Mouse (Mus musculus): ENCODE results near the gene Zdhhc20. TPM values are rescaled to one million over a fixed set of nuclear protein-coding genes. Genes with fewer than 3 reads are reported as not detected.
"Not testable (repeated sequence)": the region's sequence is repeated elsewhere in the genome, so short reads cannot be mapped to it uniquely, and the experiment has no call there.

The Zdhhc20 gene
- polyA plus RNA-seq, 1 experiment from 2014 or later, result 33.8 TPM

DNA sequence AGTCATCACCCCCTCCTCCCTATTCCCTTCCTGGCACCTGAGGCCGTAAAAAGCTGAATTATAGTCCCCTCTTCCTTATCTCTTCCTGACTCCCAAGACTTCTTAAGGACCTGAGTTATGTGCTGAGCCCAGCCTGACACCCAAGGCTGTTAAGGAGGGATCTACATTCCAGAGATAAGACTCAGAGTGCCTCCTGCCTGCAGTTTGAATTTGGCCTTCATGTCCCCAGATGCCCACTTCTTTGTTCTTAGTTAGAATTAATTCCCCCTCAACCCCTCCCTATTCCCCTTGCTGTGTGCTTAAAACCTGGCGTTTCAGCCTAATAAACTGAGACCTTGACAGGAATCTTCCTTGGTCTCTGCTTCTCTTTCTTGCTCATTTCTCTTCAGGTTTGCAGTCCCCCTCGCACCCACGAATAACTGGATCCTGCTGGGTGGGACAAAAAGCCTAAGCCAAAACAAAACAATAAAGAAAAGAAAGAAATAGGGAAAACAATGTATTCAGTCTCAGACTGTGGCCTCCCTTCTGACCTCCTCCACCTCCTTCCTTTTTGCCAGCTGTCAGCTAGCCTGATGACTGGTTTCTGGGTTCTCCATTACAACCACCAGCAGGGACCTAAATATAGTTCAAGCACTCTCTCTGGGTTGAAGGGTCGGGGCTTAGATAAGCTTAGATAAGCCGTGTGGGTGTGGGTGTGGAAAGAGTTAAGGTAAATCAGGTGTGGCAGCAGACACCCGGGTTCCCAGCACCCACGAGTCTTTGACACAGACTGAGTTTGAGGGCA is 6.2 kb upstream of the Zdhhc20 start:
- H3K4me3 ChIP-seq (ENCODE audit: low read length); H3K27me3 ChIP-seq (replicated peaks; ENCODE audit: control insufficient read depth, insufficient read depth, low read length); H3K27ac ChIP-seq (ENCODE audit: low read depth, low read length); H3K36me3 ChIP-seq (ENCODE audit: control insufficient read depth, insufficient read depth, low read length); ATAC-seq; H3K9me3 ChIP-seq (ENCODE audit: control insufficient read depth, low read length); H3K4me1 ChIP-seq (ENCODE audit: control insufficient read depth, insufficient read depth, low read depth, low read length); H3K4me2 ChIP-seq (ENCODE audit: low read length); H3K9ac ChIP-seq (ENCODE audit: low read depth, low read length): not testable (repeated sequence)
- 49% methylated on average over 8 of the region's 8 CpGs for WGBS

DNA sequence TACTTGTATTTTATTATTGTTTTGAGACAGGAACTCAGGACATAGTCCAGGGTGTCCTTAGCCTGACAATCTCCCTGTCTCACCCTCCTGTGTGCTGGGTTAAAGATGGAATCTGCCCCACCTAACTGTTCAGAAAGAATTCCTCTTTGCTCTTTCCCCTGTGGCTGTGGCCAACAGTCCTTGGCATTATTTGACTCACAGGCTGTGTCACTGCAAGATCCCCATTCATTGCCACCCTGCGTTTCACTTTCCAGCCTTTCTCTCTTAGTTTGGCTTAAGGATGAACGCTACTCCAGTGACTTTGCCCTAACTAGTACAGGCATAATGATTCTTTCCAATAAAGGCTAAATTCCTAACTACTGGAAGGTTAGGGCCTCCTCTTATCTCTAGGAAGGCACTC is 4.3 kb upstream of the Zdhhc20 start:
- ATAC-seq, result no peak
- Histone ChIP-seq H3K9ac (ENCODE audit: low read depth, low read length) (no peak overlapping the region), H3K4me2 (ENCODE audit: low read length) (no peak overlapping the region), H3K4me1 (ENCODE audit: control insufficient read depth, insufficient read depth, low read depth, low read length) (no peaks in the 10 kb centered on the region), H3K27ac (ENCODE audit: low read depth, low read length) (no peak overlapping the region), H3K4me3 (ENCODE audit: low read length) (no peak overlapping the region), H3K9me3 (ENCODE audit: control insufficient read depth, low read length) (no peaks in the 10 kb centered on the region), H3K36me3 (ENCODE audit: control insufficient read depth, insufficient read depth, low read length) (no peaks in the 10 kb centered on the region), H3K27me3 (replicated peaks; ENCODE audit: control insufficient read depth, insufficient read depth, low read length) (no peaks in the 10 kb centered on the region)
- 95% methylated on average over 2 of the region's 2 CpGs for WGBS

DNA sequence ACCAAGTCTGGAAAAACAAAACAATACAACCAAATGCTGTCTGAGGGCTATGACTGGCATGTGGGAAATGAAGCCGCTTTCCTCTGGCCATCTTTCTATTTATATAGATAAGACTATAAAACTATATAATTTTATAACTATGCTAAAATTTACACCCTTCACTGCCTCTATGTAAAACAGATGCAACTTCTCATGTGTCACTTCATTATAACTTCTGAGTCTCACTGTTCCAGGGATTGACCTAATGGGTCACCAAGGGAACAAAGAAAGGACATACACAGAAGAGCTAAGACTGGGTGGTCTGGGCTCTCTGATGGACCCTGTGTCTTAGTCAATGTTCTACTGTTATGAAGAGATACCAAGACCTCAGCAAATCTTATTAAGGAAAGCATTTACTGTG is 2.9 kb upstream of the Zdhhc20 start:
- WGBS, result 100% methylated on average over 1 of the region's 1 CpGs
- Histone ChIP-seq H3K4me3 (ENCODE audit: low read length) (no peak overlapping the region), H3K4me2 (ENCODE audit: low read length) (no peak overlapping the region), H3K36me3 (ENCODE audit: control insufficient read depth, insufficient read depth, low read length) (no peaks in the 10 kb centered on the region), H3K4me1 (ENCODE audit: control insufficient read depth, insufficient read depth, low read depth, low read length) (peaks cover 11% of the 10 kb centered on the region), H3K27me3 (replicated peaks; ENCODE audit: control insufficient read depth, insufficient read depth, low read length) (no peaks in the 10 kb centered on the region), H3K9me3 (ENCODE audit: control insufficient read depth, low read length) (no peaks in the 10 kb centered on the region), H3K27ac (ENCODE audit: low read depth, low read length) (no peak overlapping the region), H3K9ac (ENCODE audit: low read depth, low read length) (no peak overlapping the region)
- no peak for ATAC-seq

DNA sequence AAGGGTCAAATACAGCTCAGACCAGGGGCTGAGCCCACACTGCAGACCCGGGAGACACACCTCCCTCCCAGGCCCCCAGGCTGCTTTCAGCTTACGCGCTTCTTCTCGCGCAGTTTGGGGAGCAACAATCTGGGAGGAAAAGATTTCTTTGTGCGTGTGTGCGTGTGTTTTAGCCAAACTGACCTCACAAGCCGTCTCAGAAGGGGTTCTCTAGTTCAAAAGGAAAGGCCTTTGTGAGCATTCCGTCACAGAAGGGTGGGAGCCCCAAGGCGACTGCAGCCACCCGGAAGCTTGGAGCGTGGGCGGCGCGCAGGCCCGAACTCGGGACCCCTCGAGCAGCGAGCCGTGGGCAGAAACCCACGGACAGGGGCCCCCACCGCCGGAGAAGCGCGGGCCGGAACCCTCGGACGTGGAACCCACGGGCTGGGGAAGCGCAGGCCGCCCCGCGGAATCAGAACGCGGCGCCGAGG is 500 bp downstream of the Zdhhc20 start:
- Histone ChIP-seq H3K4me2 (ENCODE audit: low read length) (peak overlapping the region; percentile 67), H3K27ac (ENCODE audit: low read depth, low read length) (peak overlapping the region; percentile 91), H3K9me3 (ENCODE audit: control insufficient read depth, low read length) (no peaks in the 10 kb centered on the region), H3K36me3 (ENCODE audit: control insufficient read depth, insufficient read depth, low read length) (no peaks in the 10 kb centered on the region), H3K4me3 (ENCODE audit: low read length) (peak overlapping the region; percentile 95), H3K27me3 (replicated peaks; ENCODE audit: control insufficient read depth, insufficient read depth, low read length) (no peaks in the 10 kb centered on the region), H3K9ac (ENCODE audit: low read depth, low read length) (peak overlapping the region; percentile 96), H3K4me1 (ENCODE audit: control insufficient read depth, insufficient read depth, low read depth, low read length) (peaks cover 22% of the 10 kb centered on the region)
- ATAC-seq, result peak; percentile 41; the same call in 1 of the 2 replicates
- WGBS, result under 1% methylated on average over 29 of the region's 37 CpGs

DNA sequence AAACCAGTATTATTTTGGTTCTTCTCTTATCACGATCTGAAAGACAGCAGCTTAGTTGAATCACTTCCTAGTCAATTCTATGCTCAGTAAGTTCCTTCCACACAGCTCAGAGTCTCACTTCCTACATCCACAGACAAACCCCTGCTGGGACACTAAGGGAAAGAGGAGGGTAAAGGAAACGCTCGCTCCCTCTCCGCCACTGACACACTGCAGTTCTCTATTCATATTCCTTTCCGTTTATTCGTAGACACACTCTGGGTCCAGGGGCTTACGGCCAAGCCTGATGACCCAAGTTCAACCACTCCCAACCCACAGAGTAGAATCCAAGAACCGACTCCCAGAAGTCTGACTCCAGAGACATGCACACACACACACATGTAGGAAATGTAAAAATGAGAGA is 2.9 kb downstream of the Zdhhc20 start:
- no peaks in the 10 kb centered on the region for H3K9me3 ChIP-seq (ENCODE audit: control insufficient read depth, low read length)
- no peak for ATAC-seq
- no peak overlapping the region for H3K9ac ChIP-seq (ENCODE audit: low read depth, low read length)
- no peak overlapping the region for H3K4me3 ChIP-seq (ENCODE audit: low read length)
- H3K36me3 ChIP-seq (ENCODE audit: control insufficient read depth, insufficient read depth, low read length), result no peaks in the 10 kb centered on the region
- no peak overlapping the region for H3K27ac ChIP-seq (ENCODE audit: low read depth, low read length)
- peak overlapping the region; percentile 21; the same call in 1 of the 2 replicates for H3K4me2 ChIP-seq (ENCODE audit: low read length)
- WGBS, result 66% methylated on average over 8 of the region's 8 CpGs
- H3K27me3 ChIP-seq (replicated peaks; ENCODE audit: control insufficient read depth, insufficient read depth, low read length), result no peaks in the 10 kb centered on the region
- H3K4me1 ChIP-seq (ENCODE audit: control insufficient read depth, insufficient read depth, low read depth, low read length), result peaks cover 24% of the 10 kb centered on the region

DNA sequence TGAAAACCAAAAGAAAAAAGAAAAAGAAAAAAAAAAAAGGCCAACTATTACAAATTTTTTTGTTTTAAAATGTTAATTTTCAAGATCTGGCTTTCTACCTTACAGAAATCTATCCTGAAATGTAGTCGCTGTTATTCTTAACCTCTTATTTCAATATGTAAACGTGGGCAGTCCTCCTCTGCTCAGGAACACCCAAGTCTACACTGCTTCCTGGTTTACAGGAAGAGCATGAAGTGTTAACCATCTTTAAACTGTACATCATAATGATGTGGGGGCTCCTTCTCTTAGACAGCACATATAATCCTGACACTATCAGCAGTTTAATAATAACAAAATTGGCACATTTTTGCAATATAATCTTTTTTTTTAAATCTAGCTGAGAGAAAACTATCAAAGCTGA is 4.0 kb downstream of the Zdhhc20 start:
- no peaks in the 10 kb centered on the region for H3K36me3 ChIP-seq (ENCODE audit: control insufficient read depth, insufficient read depth, low read length)
- H3K4me1 ChIP-seq (ENCODE audit: control insufficient read depth, insufficient read depth, low read depth, low read length), result peaks cover 29% of the 10 kb centered on the region
- H3K27ac ChIP-seq (ENCODE audit: low read depth, low read length), result no peak overlapping the region
- no peak overlapping the region for H3K4me3 ChIP-seq (ENCODE audit: low read length)
- H3K9me3 ChIP-seq (ENCODE audit: control insufficient read depth, low read length), result no peaks in the 10 kb centered on the region
- no peak overlapping the region for H3K9ac ChIP-seq (ENCODE audit: low read depth, low read length)
- ATAC-seq, result no peak
- WGBS, result 94% methylated on average over 2 of the region's 2 CpGs
- H3K4me2 ChIP-seq (ENCODE audit: low read length), result no peak overlapping the region
- no peaks in the 10 kb centered on the region for H3K27me3 ChIP-seq (replicated peaks; ENCODE audit: control insufficient read depth, insufficient read depth, low read length)

DNA sequence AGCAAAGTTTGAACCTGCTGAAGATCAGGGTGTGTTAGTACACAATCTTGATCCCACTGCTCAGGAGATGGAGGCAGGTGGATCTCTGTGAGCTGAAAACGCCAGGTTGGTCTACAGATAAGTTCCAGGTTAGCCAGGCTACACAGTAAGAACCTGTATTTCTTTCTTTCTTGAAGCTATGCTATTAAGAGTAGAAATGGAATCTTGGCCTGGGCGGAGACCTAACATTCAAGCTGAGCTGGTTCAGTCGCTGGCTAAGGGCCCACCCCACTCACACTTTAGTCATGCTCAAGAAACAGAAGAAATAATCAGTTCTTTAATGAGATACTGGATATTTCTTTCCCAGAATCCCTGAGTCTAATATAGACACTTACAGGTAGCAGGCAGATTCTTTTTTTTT is 6.7 kb downstream of the Zdhhc20 start:
- no peaks in the 10 kb centered on the region for H3K36me3 ChIP-seq (ENCODE audit: control insufficient read depth, insufficient read depth, low read length)
- H3K4me1 ChIP-seq (ENCODE audit: control insufficient read depth, insufficient read depth, low read depth, low read length), result peaks cover 22% of the 10 kb centered on the region
- H3K9ac ChIP-seq (ENCODE audit: low read depth, low read length), result no peak overlapping the region
- no peak overlapping the region for H3K4me2 ChIP-seq (ENCODE audit: low read length)
- no peak for ATAC-seq
- no peaks in the 10 kb centered on the region for H3K27me3 ChIP-seq (replicated peaks; ENCODE audit: control insufficient read depth, insufficient read depth, low read length)
- WGBS, result 92% methylated on average over 3 of the region's 3 CpGs
- H3K4me3 ChIP-seq (ENCODE audit: low read length), result no peak overlapping the region
- no peak overlapping the region for H3K27ac ChIP-seq (ENCODE audit: low read depth, low read length)
- no peaks in the 10 kb centered on the region for H3K9me3 ChIP-seq (ENCODE audit: control insufficient read depth, low read length)

DNA sequence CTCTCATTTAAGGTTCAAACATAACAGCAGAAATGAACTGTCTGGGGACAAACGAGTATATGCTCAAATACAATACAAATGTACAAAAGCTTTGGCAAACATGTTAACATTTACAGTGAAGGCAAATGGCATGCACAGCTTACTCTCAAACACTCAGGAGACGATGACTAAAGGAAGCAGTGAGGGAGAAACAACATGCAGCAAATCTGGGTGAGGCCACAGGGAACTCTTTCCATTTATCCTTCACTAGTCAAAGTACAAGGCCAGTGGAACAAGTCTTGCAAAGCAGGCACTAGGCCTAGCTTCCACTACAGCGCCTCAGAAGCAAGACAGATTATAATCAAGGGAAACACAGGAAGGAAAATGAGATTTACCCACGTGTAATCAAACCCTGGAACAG is 7.4 kb downstream of the Zdhhc20 start:
- peaks cover 17% of the 10 kb centered on the region for H3K4me1 ChIP-seq (ENCODE audit: control insufficient read depth, insufficient read depth, low read depth, low read length)
- no peaks in the 10 kb centered on the region for H3K36me3 ChIP-seq (ENCODE audit: control insufficient read depth, insufficient read depth, low read length)
- H3K9me3 ChIP-seq (ENCODE audit: control insufficient read depth, low read length), result no peaks in the 10 kb centered on the region
- WGBS, result 65% methylated on average over 4 of the region's 4 CpGs
- no peaks in the 10 kb centered on the region for H3K27me3 ChIP-seq (replicated peaks; ENCODE audit: control insufficient read depth, insufficient read depth, low read length)
- no peak overlapping the region for H3K4me3 ChIP-seq (ENCODE audit: low read length)
- no peak overlapping the region for H3K27ac ChIP-seq (ENCODE audit: low read depth, low read length)
- no peak overlapping the region for H3K9ac ChIP-seq (ENCODE audit: low read depth, low read length)
- H3K4me2 ChIP-seq (ENCODE audit: low read length), result no peak overlapping the region
- no peak for ATAC-seq

DNA sequence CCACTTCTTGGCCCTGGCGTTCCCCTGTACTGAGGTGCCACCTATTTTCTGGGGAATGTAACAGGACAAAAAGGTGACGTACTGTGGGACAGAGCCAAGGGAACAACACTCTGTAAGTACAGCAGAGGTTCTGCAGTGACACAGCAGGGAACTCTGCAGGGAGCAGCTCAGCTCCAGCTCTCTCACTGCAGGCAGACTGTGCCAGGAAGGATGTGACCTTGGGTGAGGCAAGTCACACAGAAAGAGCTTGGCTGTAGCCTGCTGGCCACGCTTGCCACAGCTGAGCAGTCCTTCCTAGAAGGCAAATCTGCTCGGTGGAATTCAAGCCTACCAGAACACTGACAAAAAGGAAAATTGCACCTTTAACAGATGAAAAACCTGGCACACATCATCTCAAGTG is 8.3 kb downstream of the Zdhhc20 start:
- no peak overlapping the region for H3K4me3 ChIP-seq (ENCODE audit: low read length)
- H3K27ac ChIP-seq (ENCODE audit: low read depth, low read length), result peak overlapping the region; percentile 36; the same call in 1 of the 2 replicates
- H3K9ac ChIP-seq (ENCODE audit: low read depth, low read length), result no peak overlapping the region
- no peaks in the 10 kb centered on the region for H3K9me3 ChIP-seq (ENCODE audit: control insufficient read depth, low read length)
- no peaks in the 10 kb centered on the region for H3K36me3 ChIP-seq (ENCODE audit: control insufficient read depth, insufficient read depth, low read length)
- H3K4me1 ChIP-seq (ENCODE audit: control insufficient read depth, insufficient read depth, low read depth, low read length), result peaks cover 10% of the 10 kb centered on the region
- H3K27me3 ChIP-seq (replicated peaks; ENCODE audit: control insufficient read depth, insufficient read depth, low read length), result no peaks in the 10 kb centered on the region
- WGBS, result 50% methylated on average over 4 of the region's 4 CpGs
- H3K4me2 ChIP-seq (ENCODE audit: low read length), result no peak overlapping the region
- peak; percentile 68 for ATAC-seq
